Comparison of ENCODE assay signal across 26 mouse cellular contexts in genomic region chr11:49888469-49888868, GRCm38 (mm10). TPM values are rescaled to one million over a fixed set of nuclear protein-coding genes. Genes with fewer than 3 reads are reported as not detected.
DNase-seq lines count a peak whose midpoint lies in the region; ATAC-seq and TF ChIP-seq lines count a peak whose summit lies in the region.
"Had no signal": no experiment of that assay in that cellular context is flagged by ENCODE, and none has a peak within 500 bp of the region (broad histone marks: within the 10 kb centered on the region; RNA-seq: fewer than 3 reads in every experiment).

No protein-coding gene starts in this region.

- no peak overlapping the region for H3K4me3 ChIP-seq in liver, embryonic 14.5 days (ENCODE audit: insufficient read depth in 1 of 2, low read depth in 2 of 2, low read length in 2 of 2)
- H3K4me3 ChIP-seq in MEL (ENCODE audit: control insufficient read depth in 1 of 2, insufficient read depth in 1 of 2, low read depth in 2 of 2, low read length in 2 of 2), result no peak overlapping the region
- H3K4me3 ChIP-seq: embryonic facial prominence, embryonic 12.5 days; embryonic facial prominence, embryonic 15.5 days; gastrocnemius, adult 2 months; heart, embryonic 12.5 days; heart, embryonic 15.5 days; hindbrain, embryonic 15.5 days had no signal

- H3K27ac ChIP-seq in liver, embryonic 14.5 days, result no peak overlapping the region
- no peak overlapping the region for H3K27ac ChIP-seq in MEL (ENCODE audit: control insufficient read depth, low read depth, low read length)
- H3K27ac ChIP-seq: embryonic facial prominence, embryonic 12.5 days; embryonic facial prominence, embryonic 15.5 days; gastrocnemius, adult 2 months; heart, embryonic 15.5 days; hindbrain, embryonic 15.5 days had no signal

- H3K36me3 ChIP-seq in liver, embryonic 14.5 days (replicated peaks; ENCODE audit: control insufficient read depth, insufficient read depth, low read depth), result peaks cover under 1% of the 10 kb centered on the region; the same call in 1 of the 2 replicates
- H3K36me3 ChIP-seq in MEL (ENCODE audit: control insufficient read depth in 1 of 2, insufficient read depth in 2 of 2, low read length in 2 of 2), result peaks cover 0 to 10% of the 10 kb centered on the region in 2 experiments; a peak in 2 of 4 replicates

- DNase-seq in liver, embryonic 14.5 days (ENCODE audit: low read depth in 3 of 3, low spot score in 3 of 3), result no peak
- DNase-seq in liver, result no peak
- peak; percentile 7 for DNase-seq in retina, embryonic 14.5 days (ENCODE audit: low spot score)
- DNase-seq in retina, postnatal 1 day, result no peak
- DNase-seq in MEL (ENCODE audit: low read depth, low spot score), result no peak
- DNase-seq in adrenal gland, adult 18-20 months (ENCODE audit: low spot score in 2 of 2), result no peak
- DNase-seq: adrenal gland, adult 2 months; adrenal gland, postnatal 14 days; cerebellum, adult 11 months; cerebellum, adult 2 months; cerebellum, adult 9-11 months; forebrain, postnatal 0 days; gastrocnemius, adult 2 months; gastrocnemius, postnatal 14 days; heart, adult 18-20 months; heart, postnatal 10 days; heart, postnatal 4 days had no signal

- H3K9me3 ChIP-seq in liver, embryonic 14.5 days (ENCODE audit: control insufficient read depth, low read length), result no peaks in the 10 kb centered on the region
- no peaks in the 10 kb centered on the region for H3K9me3 ChIP-seq in MEL (replicated peaks; ENCODE audit: insufficient read depth, low read length)
- H3K9me3 ChIP-seq: embryonic facial prominence, embryonic 12.5 days; embryonic facial prominence, embryonic 15.5 days; heart, embryonic 12.5 days; heart, embryonic 15.5 days; hindbrain, embryonic 15.5 days had no signal

- peak; percentile 37 for TF ChIP-seq RAD21 in MEL (IDR thresholded peaks at IDR 0.05; ENCODE audit: low read depth, low read length)

- H3K9ac ChIP-seq in liver, embryonic 14.5 days (replicated peaks), result no peak overlapping the region
- H3K9ac ChIP-seq in MEL (ENCODE audit: control insufficient read depth, low read depth, low read length, poor library complexity, severe bottlenecking), result no peak overlapping the region
- H3K9ac ChIP-seq: embryonic facial prominence, embryonic 12.5 days; embryonic facial prominence, embryonic 15.5 days; forebrain, postnatal 0 days; heart, embryonic 12.5 days; heart, embryonic 15.5 days; hindbrain, embryonic 15.5 days had no signal

- 64% methylated on average over 5 of the region's 5 CpGs for WGBS in liver, embryonic 14.5 days (ENCODE audit: insufficient replicate concordance)

- no peaks in the 10 kb centered on the region for H3K27me3 ChIP-seq in liver, embryonic 14.5 days (ENCODE audit: control insufficient read depth, insufficient read depth, low read length)
- H3K27me3 ChIP-seq in MEL (ENCODE audit: control insufficient read depth in 1 of 2, insufficient read depth in 2 of 2, low read length in 2 of 2), result no peaks in the 10 kb centered on the region
- H3K27me3 ChIP-seq: embryonic facial prominence, embryonic 12.5 days; embryonic facial prominence, embryonic 15.5 days; heart, embryonic 15.5 days; hindbrain, embryonic 15.5 days; Patski had no signal

- ATAC-seq in liver, embryonic 14.5 days (ENCODE audit: insufficient read depth), result no peak
- ATAC-seq: CD4-positive, CD25-positive, alpha-beta regulatory T cell, adult 4 months; forebrain, embryonic 14.5 days; forebrain, postnatal 0 days; Patski had no signal

- no peak overlapping the region for H3K4me2 ChIP-seq in liver, embryonic 14.5 days (ENCODE audit: low read depth)
- H3K4me2 ChIP-seq: embryonic facial prominence, embryonic 12.5 days; embryonic facial prominence, embryonic 15.5 days; heart, embryonic 12.5 days; heart, embryonic 15.5 days; hindbrain, embryonic 15.5 days had no signal

- 0 out of 2 replicates have a peak, but pooled peaks have one; percentile 6 for TF ChIP-seq CTCF in liver, embryonic 14.5 days (IDR thresholded peaks at IDR 0.05; ENCODE audit: low read depth)
- peak in 2 of 3 experiments; percentile 16 to 27; a peak in 1 of 6 replicates for TF ChIP-seq CTCF in MEL (IDR thresholded peaks at IDR 0.05 in 2 of 3, conservative IDR thresholded peaks at IDR 0.05 in 1 of 3; ENCODE audit: control insufficient read depth in 1 of 3, insufficient read depth in 1 of 3, low read depth in 2 of 3, low read length in 3 of 3, poor library complexity in 1 of 3, severe bottlenecking in 1 of 3)

- TF ChIP-seq POLR2A in MEL (IDR thresholded peaks at IDR 0.05; ENCODE audit: control insufficient read depth in 1 of 2, insufficient read depth in 1 of 2, low read depth in 1 of 2, low read length in 2 of 2, poor library complexity in 1 of 2), result no peak

- no peak for TF ChIP-seq EP300 in liver, embryonic 14.5 days (IDR thresholded peaks at IDR 0.05; ENCODE audit: low read depth)
- no peak for TF ChIP-seq EP300 in MEL (IDR thresholded peaks at IDR 0.05; ENCODE audit: low read depth in 1 of 2, low read length in 2 of 2)

- H3K4me1 ChIP-seq in liver, embryonic 14.5 days (replicated peaks; ENCODE audit: control insufficient read depth in 2 of 2, insufficient read depth in 2 of 2, low read length in 1 of 2), result peaks cover 0 to 5% of the 10 kb centered on the region in 2 experiments; a peak in 1 of 4 replicates
- no peaks in the 10 kb centered on the region; a peak in 1 of 4 replicates for H3K4me1 ChIP-seq in MEL (ENCODE audit: control insufficient read depth in 1 of 2, insufficient read depth in 2 of 2, low read length in 2 of 2)
- H3K4me1 ChIP-seq: embryonic facial prominence, embryonic 12.5 days; embryonic facial prominence, embryonic 15.5 days; heart, embryonic 12.5 days; heart, embryonic 15.5 days; hindbrain, embryonic 15.5 days had no signal

- no peaks in the 10 kb centered on the region for H3K79me2 ChIP-seq in MEL (ENCODE audit: control insufficient read depth, insufficient read depth, low read length, poor library complexity)

TF ChIP-seq in MEL, 35 proteins besides CTCF, POLR2A, EP300 and RAD21:
- TF ChIP-seq USF1 (IDR thresholded peaks at IDR 0.05; ENCODE audit: low read depth, low read length), result no peak
- TF ChIP-seq ELF1 (IDR thresholded peaks at IDR 0.05; ENCODE audit: low read depth, low read length), result no peak
- TF ChIP-seq JUND (IDR thresholded peaks at IDR 0.05; ENCODE audit: low read depth, low read length), result no peak
- 0 out of 2 replicates have a peak, but pooled peaks have one; percentile 6 for TF ChIP-seq SMC3 (IDR thresholded peaks at IDR 0.05; ENCODE audit: low read depth, low read length)
- TF ChIP-seq HCFC1 (IDR thresholded peaks at IDR 0.05; ENCODE audit: low read depth, low read length), result no peak
- TF ChIP-seq MYC (IDR thresholded peaks at IDR 0.05; ENCODE audit: low read depth, low read length), result no peak

RNA-seq across cellular contexts. Expression of gene Rasgef1c, which starts 13.2 kb away (rescaled TPM):
- polyA plus RNA-seq in liver, embryonic 14.5 days (2012; rRNA removed), result 0.04 TPM in 1 of 2 replicates, not detected in the other
- polyA plus RNA-seq in liver, embryonic 14.5 days (2014; fragmentation: Nextera tagmentation; extraction: Ambion mirVana), result not detected in 2 replicates
- 0.12 TPM in 1 of 2 replicates, not detected in the other for total RNA-seq in MEL (2012; rRNA removed)
- polyA plus RNA-seq in MEL (2012; ENCODE audit: insufficient read depth in 1 of 2, insufficient read length in 2 of 2, low read depth in 1 of 2, low replicate concordance in 2 of 2, missing spikeins in 1 of 2), result under 1 TPM in 1 of 2 experiments, not detected in 1; 0.15 TPM
- under 1 TPM; 0.53 to 0.54 TPM for total RNA-seq in adrenal gland, adult 18-20 months (2021)
- total RNA-seq: heart, postnatal 4 days had no signal
- polyA plus RNA-seq: C2C12 had no signal

RNA-seq across cellular contexts. Expression of gene Mapk9, which starts 41.9 kb away (rescaled TPM):
- polyA plus RNA-seq in liver, embryonic 14.5 days (2012; rRNA removed), result 8.1 and 11.9 TPM in 2 replicates
- 18.5 and 20.2 TPM in 2 replicates for polyA plus RNA-seq in liver, embryonic 14.5 days (2014; fragmentation: Nextera tagmentation; extraction: Ambion mirVana)
- 42.6 and 52.8 TPM in 2 replicates for total RNA-seq in MEL (2012; rRNA removed)
- 10 to 100 TPM in 1 of 2 experiments, not detected in 1; 43.1 TPM for polyA plus RNA-seq in MEL (2012; ENCODE audit: insufficient read depth in 1 of 2, insufficient read length in 2 of 2, low read depth in 1 of 2, low replicate concordance in 2 of 2, missing spikeins in 1 of 2)
- total RNA-seq in adrenal gland, adult 18-20 months (2021), result 10 to 100 TPM; 61.6 to 71.3 TPM
